Mouse (Mus musculus) neural tube, embryonic 12.5 days (tissue): ENCODE data around the gene Daw1. TPM values are rescaled to one million over a fixed set of nuclear protein-coding genes. Genes with fewer than 3 reads are reported as not detected.

Experiments
- ATAC-seq: fragments of 200-750 bp; cut with Nextera tagmentation; 2 replicates; pipeline ENCODE4 v1.8.0; 2017; ENCODE audit warnings: low read depth, mild to moderate bottlenecking, moderate TSS enrichment, moderate library complexity; ENCODE audit not compliant: low FRiP score
- H3K27ac ChIP-seq: fragments of 300-500 bp; sonication (generic); 2 replicates; pipeline ENCODE4 v1.5.1; 2016
- H3K27me3 ChIP-seq: fragments of 300-500 bp; sonication (generic); replicated peaks from 2 replicates; pipeline ENCODE4 v1.6.1; 2016; ENCODE audit warnings: mild to moderate bottlenecking
- H3K36me3 ChIP-seq: fragments of 300-500 bp; sonication (generic); 2 replicates; pipeline ENCODE4 v1.6.1; 2016; ENCODE audit warnings: mild to moderate bottlenecking
- H3K4me1 ChIP-seq: fragments of 300-500 bp; sonication (generic); 2 replicates; pipeline ENCODE4 v1.6.1; 2016
- H3K4me2 ChIP-seq: fragments of 300-500 bp; sonication (generic); replicated peaks from 2 replicates; pipeline ENCODE4 v1.6.1; 2016; ENCODE audit warnings: mild to moderate bottlenecking
- H3K4me3 ChIP-seq: fragments of 300-500 bp; sonication (generic); 2 replicates; pipeline ENCODE4 v1.5.1; 2016
- H3K9ac ChIP-seq: fragments of 300-500 bp; sonication (generic); 2 replicates; pipeline ENCODE4 v1.6.1; 2016; ENCODE audit warnings: mild to moderate bottlenecking
- H3K9me3 ChIP-seq: fragments of 300-500 bp; sonication (generic); 2 replicates; pipeline ENCODE4 v1.6.1; 2016; ENCODE audit warnings: mild to moderate bottlenecking
- WGBS: fragments of 180-500 bp; shearing (Covaris S2); methylation state at CpG from one replicate; pipeline ENCODE4 v1.1.7; 2016; 5-methylcytosine and 5-hydroxymethylcytosine counted together
- polyA plus RNA-seq: library from polyadenylated mRNA; unstranded; fragments of >200 nt; fragmentation: Nextera tagmentation; extraction: Ambion mirVana; gene quantifications from 2 replicates; pipeline ENCODE4 v1.2.1, GENCODE M21; 2016

Gene Daw1
- polyA plus RNA-seq, 1 experiment from 2014 or later, result not detected

DNA sequence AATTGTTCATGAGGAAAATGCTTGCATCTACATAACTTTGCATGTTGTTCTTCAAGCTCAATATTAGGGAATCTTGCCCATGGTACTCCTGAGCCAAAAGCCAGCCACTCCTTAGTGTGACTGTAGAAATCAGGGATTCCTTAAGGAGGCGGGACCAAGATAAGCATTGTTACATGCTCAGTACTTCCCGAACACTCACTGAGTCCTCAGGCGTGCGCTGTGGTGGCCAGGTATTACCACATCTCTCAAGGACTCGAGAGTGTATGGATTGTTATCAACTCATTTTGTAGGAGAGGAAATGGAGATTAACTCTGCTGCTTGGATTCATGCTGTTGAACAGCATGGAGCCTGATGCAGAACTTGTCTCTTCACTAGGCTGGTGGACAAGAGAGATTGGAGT lies 17.5 kb upstream of the Daw1 start:
- WGBS, result 87% methylated on average over 5 of the region's 5 CpGs
- Histone ChIP-seq H3K9me3 (no peaks in the 10 kb centered on the region), H3K4me1 (no peaks in the 10 kb centered on the region), H3K4me2 (no peak overlapping the region), H3K9ac (no peak overlapping the region), H3K27ac (no peak overlapping the region), H3K36me3 (no peaks in the 10 kb centered on the region), H3K27me3 (no peaks in the 10 kb centered on the region), H3K4me3 (no peak overlapping the region)
- ATAC-seq, result no peak

DNA sequence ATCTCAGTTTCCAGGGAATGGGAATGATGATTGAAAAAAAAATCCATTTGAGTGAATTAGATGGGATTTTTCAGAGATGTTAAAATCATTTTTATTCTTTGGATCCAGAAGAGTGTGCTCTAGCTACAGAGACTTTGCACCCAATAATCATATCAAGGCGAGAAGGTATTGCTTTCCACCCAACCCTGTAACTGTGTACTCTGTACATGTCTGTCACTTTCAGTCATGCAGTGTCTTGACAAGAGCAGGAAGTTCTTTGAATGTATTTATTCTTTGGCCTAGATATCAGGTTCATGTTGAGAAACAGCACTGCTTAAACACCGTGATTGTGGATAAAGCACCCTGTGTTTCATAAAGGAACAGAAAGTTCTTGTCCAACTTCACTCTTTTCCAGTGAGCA lies 13.0 kb upstream of the Daw1 start:
- Histone ChIP-seq H3K9ac (no peak overlapping the region), H3K36me3 (no peaks in the 10 kb centered on the region), H3K9me3 (no peaks in the 10 kb centered on the region), H3K27ac (no peak overlapping the region), H3K4me1 (no peaks in the 10 kb centered on the region), H3K4me2 (no peak overlapping the region), H3K27me3 (no peaks in the 10 kb centered on the region), H3K4me3 (no peak overlapping the region)
- 91% methylated on average over 2 of the region's 2 CpGs for WGBS
- no peak for ATAC-seq

DNA sequence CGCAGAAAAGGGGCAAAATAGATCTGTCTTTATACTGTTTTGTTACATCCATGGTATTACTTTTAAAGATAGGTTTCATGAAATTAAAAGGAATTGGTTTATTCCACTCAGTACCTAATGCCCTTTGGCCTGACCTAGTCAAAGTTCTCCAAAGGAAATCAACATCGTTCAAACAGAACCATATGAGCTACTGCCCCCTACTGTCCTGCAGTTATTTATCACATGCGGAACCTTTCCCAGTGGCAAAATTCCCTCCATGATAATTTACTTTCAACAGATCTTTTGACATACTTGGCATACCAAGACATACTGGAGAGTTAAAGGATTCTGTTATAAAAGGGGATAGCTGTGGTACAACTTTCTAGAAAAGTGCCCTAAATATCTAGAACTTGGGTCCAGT lies 9.3 kb upstream of the Daw1 start:
- no peaks in the 10 kb centered on the region for H3K36me3 ChIP-seq
- H3K4me1 ChIP-seq, result no peaks in the 10 kb centered on the region
- H3K27ac ChIP-seq, result no peak overlapping the region
- H3K9ac ChIP-seq, result no peak overlapping the region
- H3K4me2 ChIP-seq, result no peak overlapping the region
- WGBS, result 77% methylated on average over 3 of the region's 3 CpGs
- H3K9me3 ChIP-seq, result no peaks in the 10 kb centered on the region
- no peaks in the 10 kb centered on the region for H3K27me3 ChIP-seq
- no peak overlapping the region for H3K4me3 ChIP-seq
- no peak for ATAC-seq

DNA sequence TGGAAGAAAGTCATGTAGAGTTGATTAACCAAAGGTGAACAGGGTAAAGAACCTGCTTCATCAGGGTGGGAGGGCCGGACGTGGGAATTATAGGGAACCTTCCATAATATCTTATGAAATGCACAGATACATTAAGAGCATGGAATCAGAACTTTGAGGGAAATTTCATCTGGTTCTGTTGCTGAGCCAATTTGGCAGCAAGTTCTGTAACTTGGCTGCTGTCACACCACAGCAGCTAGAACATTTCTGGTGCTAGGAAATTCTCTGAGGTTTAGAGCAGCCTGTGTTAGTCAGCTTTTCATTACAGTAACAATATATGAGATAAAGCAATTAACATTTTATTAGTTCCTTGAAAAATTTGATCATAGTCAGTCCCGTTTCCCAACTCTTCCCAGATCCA lies 6.6 kb upstream of the Daw1 start:
- H3K9ac ChIP-seq, result no peak overlapping the region
- no peak for ATAC-seq
- no peak overlapping the region for H3K4me3 ChIP-seq
- WGBS, result 93% methylated on average over 3 of the region's 3 CpGs
- H3K27me3 ChIP-seq, result no peaks in the 10 kb centered on the region
- H3K4me1 ChIP-seq, result no peaks in the 10 kb centered on the region
- H3K27ac ChIP-seq, result no peak overlapping the region
- no peaks in the 10 kb centered on the region for H3K9me3 ChIP-seq
- H3K36me3 ChIP-seq, result no peaks in the 10 kb centered on the region
- H3K4me2 ChIP-seq, result no peak overlapping the region

DNA sequence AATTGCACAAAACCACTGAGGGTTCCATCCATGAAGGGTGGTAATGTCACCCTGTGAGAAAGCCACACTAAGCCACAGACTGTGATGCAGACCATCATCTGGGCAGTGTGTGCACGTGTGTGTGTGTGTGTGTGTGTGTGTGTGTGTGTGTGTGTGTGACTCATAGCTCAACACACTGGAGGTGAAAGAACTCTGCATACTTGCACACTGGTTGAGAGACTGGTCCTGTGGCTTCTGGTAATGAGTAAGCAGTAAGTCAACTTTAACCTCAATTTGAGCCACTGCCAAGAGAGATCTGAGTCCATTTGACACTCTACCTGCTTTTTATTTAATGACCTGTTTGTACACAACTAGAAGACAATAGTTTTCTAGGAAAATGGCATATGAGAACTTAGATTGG lies 2.7 kb upstream of the Daw1 start:
- WGBS, result 65% methylated on average over 1 of the region's 1 CpGs
- Histone ChIP-seq H3K9ac (no peak overlapping the region), H3K36me3 (no peaks in the 10 kb centered on the region), H3K9me3 (no peaks in the 10 kb centered on the region), H3K4me2 (no peak overlapping the region), H3K4me3 (no peak overlapping the region), H3K27me3 (no peaks in the 10 kb centered on the region), H3K27ac (no peak overlapping the region), H3K4me1 (no peaks in the 10 kb centered on the region)
- no peak for ATAC-seq

DNA sequence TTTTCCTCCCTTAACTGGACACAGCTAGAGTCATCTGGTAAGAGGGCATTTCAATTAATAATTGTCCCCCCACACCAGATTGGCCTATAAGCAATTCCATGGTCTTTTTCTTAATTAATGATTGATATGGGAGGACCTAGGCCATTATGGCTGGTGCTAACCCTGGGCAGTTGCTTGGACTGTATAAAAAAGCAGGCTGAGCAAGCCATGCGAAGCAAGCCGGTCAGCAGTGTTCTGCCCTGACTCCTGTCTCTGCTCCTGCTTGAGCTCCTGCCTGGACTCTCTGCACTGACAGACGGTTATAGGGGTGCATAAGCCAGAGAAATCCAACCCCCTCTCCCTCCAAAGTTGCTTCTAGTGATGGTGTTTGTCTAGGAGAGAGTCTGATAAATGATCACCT lies 2.1 kb downstream of the Daw1 start:
- H3K9me3 ChIP-seq, result no peaks in the 10 kb centered on the region
- WGBS, result 75% methylated on average over 3 of the region's 3 CpGs
- no peaks in the 10 kb centered on the region for H3K4me1 ChIP-seq
- ATAC-seq, result no peak
- H3K9ac ChIP-seq, result no peak overlapping the region
- H3K4me2 ChIP-seq, result no peak overlapping the region
- no peaks in the 10 kb centered on the region for H3K36me3 ChIP-seq
- no peaks in the 10 kb centered on the region for H3K27me3 ChIP-seq
- H3K4me3 ChIP-seq, result no peak overlapping the region
- no peak overlapping the region for H3K27ac ChIP-seq

DNA sequence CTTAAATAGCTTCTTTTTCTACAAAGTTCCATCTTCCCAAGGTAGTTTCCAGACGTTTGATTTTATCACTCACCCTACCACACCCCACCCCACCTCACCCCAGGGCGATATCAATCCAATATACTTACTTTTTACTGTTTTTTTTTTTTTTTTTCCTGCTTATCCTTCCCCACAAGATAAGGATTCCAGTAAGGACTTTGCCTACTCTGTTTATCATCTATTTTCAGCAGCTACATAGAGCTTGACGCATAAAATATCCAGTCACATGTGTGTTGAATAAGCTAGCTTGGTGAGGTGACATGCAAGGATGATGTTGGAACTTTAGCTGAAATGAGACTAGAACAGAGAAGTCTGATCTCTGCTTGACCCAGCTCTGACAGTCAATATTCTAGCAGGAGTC lies 4.5 kb downstream of the Daw1 start:
- no peak overlapping the region for H3K4me3 ChIP-seq
- ATAC-seq, result no peak
- no peak overlapping the region for H3K4me2 ChIP-seq
- H3K4me1 ChIP-seq, result no peaks in the 10 kb centered on the region
- WGBS, result 83% methylated on average over 3 of the region's 3 CpGs
- no peaks in the 10 kb centered on the region for H3K9me3 ChIP-seq
- H3K9ac ChIP-seq, result no peak overlapping the region
- H3K27ac ChIP-seq, result no peak overlapping the region
- H3K27me3 ChIP-seq, result no peaks in the 10 kb centered on the region
- H3K36me3 ChIP-seq, result no peaks in the 10 kb centered on the region

DNA sequence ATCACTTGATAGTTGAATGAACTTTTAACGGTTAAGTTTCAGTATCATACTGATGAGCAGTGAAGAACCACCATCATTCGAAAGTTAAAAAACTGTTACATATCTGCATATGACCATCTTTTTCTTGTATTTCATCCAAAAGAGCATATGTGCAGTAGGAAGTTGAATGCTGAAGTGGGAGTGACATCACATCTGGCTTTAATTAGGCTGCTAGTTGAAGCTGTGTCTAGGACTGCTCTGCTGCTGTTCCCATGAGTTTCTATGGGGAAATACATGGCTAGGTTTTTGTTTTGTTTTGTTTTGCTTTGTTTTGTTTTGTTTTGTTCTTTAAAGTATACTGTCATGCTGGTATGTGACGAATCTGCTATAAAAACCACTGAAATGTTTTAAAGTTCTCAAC lies 9.6 kb downstream of the Daw1 start:
- WGBS, result 83% methylated on average over 3 of the region's 3 CpGs
- ATAC-seq, result no peak

DNA sequence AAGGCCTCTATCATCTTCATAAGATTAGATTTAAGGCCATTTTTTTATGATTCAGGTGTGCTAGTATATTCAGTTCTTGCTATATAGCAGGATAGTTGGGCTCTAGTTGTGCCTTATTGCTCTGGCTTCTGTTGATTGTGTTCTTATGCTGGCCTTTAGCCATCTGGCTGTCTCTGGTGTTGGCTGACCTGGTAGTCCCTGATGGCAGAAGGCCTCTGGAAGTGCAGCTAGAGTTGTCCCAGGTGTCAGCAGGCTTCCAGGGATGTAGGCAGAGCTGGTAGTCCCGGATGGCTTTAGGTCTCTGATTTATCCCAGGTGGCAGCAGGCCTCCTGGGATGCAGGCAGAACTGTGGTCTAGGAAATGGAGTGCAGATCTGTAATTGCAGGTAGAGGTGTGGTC lies 16.4 kb downstream of the Daw1 start:
- Histone ChIP-seq H3K36me3 (no peaks in the 10 kb centered on the region), H3K27ac (no peak overlapping the region), H3K27me3 (no peaks in the 10 kb centered on the region), H3K9me3 (no peaks in the 10 kb centered on the region), H3K9ac (no peak overlapping the region), H3K4me3 (no peak overlapping the region), H3K4me1 (no peaks in the 10 kb centered on the region), H3K4me2 (no peak overlapping the region)
- ATAC-seq, result no peak
- WGBS, result 84% methylated on average over 1 of the region's 1 CpGs

More for the DNA sequence above, 9.6 kb downstream of the Daw1 start:
- Histone ChIP-seq H3K4me1 (no peaks in the 10 kb centered on the region), H3K36me3 (no peaks in the 10 kb centered on the region), H3K9ac (no peak overlapping the region), H3K27ac (no peak overlapping the region), H3K4me3 (no peak overlapping the region), H3K9me3 (no peaks in the 10 kb centered on the region), H3K27me3 (no peaks in the 10 kb centered on the region), H3K4me2 (no peak overlapping the region)

DNA sequence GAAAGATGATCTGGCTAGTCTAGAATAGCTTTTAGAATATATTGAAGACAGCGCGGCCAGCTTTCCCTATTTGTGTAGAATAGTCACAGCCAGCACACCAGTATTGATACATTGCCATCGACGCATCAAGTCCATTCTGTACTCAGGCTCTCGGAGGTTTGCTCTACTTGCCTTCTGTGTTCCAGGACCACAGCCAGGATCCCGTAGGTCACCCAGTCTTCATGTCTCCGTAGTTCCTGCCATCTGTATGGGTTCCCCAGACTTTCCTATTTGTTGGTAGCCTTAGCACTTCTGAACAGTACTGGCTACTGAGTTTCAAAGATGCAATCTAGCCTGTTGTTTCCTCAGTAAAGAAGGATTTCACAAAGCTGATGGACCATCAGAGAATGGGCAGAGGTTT lies 20.0 kb downstream of the Daw1 start:
- H3K4me2 ChIP-seq, result no peak overlapping the region
- no peaks in the 10 kb centered on the region for H3K4me1 ChIP-seq
- no peak overlapping the region for H3K9ac ChIP-seq
- no peak for ATAC-seq
- H3K27ac ChIP-seq, result no peak overlapping the region
- H3K27me3 ChIP-seq, result no peaks in the 10 kb centered on the region
- no peaks in the 10 kb centered on the region for H3K9me3 ChIP-seq
- H3K4me3 ChIP-seq, result no peak overlapping the region
- 91% methylated on average over 7 of the region's 7 CpGs for WGBS
- no peaks in the 10 kb centered on the region for H3K36me3 ChIP-seq

DNA sequence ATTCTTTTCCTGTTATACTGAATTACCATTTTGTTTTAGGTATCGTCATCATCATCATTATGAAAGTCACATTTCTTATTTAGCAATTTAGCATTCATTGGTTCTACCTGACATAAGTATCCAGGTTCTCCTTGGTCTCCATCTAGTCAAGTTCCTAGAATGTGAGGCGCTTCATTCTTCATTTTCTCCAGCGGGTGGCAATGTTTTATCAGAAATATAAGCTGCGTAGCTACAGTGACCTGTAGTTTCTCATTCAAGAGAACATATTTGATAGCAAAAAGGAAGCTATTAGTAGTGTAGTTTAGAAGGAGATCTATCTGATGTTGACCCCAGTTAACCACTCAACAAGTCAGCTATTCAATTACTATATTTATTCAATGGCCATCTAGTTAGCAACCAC lies 21.9 kb downstream of the Daw1 start:
- no peak for ATAC-seq
- no peaks in the 10 kb centered on the region for H3K27me3 ChIP-seq
- H3K27ac ChIP-seq, result no peak overlapping the region
- H3K36me3 ChIP-seq, result no peaks in the 10 kb centered on the region
- H3K9me3 ChIP-seq, result no peaks in the 10 kb centered on the region
- no peak overlapping the region for H3K4me3 ChIP-seq
- no peaks in the 10 kb centered on the region for H3K4me1 ChIP-seq
- WGBS, result 78% methylated on average over 4 of the region's 4 CpGs
- H3K4me2 ChIP-seq, result no peak overlapping the region
- H3K9ac ChIP-seq, result no peak overlapping the region

DNA sequence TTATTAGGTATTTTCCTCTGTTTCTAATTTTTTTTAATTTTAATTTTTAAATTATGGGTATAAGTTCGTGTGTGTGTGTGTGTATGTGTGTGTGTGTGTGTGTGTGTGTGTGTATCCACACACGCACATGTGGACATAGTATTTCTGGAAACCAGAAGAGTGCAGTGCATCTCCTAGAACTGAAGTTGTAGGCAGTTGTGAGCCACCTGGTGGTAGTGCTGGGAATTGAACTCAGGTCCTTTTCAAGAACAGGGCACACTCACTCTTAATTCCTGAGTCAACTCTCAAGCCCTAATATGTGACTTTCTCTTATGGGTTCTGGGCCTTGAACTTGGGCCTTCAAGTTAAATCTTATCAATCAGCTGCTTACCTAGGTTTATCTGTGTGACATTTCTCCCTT lies 27.6 kb downstream of the Daw1 start:
- no peaks in the 10 kb centered on the region for H3K36me3 ChIP-seq

DNA sequence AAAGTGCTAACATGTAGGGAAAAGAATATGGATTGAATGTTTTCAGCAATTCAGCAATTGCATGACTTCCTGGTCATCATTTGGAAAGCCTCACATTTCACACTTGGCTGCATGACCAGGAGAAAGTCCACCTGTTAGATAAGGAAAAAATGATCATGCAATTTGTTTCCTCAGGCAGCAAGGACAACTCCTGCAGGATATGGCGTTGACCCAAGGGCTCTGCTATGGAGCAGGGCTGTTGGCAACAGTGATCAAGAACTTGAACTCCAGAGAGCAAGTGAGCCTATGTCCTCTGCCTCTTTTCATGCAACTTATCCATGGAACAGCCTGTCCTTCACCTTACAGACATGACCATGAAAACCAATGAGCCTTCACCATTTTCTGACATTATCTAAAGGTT lies 50.4 kb downstream of the Daw1 start:
- WGBS, result 82% methylated on average over 1 of the region's 1 CpGs
- no peak overlapping the region for H3K4me3 ChIP-seq

More for the DNA sequence above, 27.6 kb downstream of the Daw1 start:
- Histone ChIP-seq H3K4me3 (no peak overlapping the region), H3K4me1 (no peaks in the 10 kb centered on the region), H3K9ac (no peak overlapping the region), H3K27me3 (no peaks in the 10 kb centered on the region), H3K9me3 (no peaks in the 10 kb centered on the region), H3K27ac (no peak overlapping the region), H3K4me2 (no peak overlapping the region)
- 54% methylated on average over 2 of the region's 2 CpGs for WGBS
- no peak for ATAC-seq

DNA sequence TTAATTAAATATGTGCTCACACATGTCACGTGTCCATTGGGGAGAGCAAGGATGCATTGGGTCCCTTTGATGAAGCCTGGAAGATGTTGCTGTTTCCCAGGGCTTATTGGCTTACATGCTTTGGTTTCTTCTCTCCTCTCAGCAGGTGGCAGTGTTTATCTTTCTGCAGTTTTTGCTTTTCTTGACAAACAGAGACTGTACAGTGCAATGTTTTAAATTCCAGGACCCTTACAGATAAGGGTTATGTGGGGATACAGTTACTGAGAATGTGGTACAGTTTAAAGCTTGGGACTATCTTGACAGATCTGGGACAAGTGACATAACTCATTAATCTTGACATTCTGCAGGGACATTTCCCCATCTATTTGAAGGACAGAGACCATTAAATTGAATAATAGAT lies 58.7 kb downstream of the Daw1 start:
- H3K4me2 ChIP-seq, result no peak overlapping the region
- H3K4me1 ChIP-seq, result no peaks in the 10 kb centered on the region
- no peak overlapping the region for H3K4me3 ChIP-seq
- no peaks in the 10 kb centered on the region for H3K9me3 ChIP-seq
- no peaks in the 10 kb centered on the region for H3K36me3 ChIP-seq
- WGBS, result 55% methylated on average over 1 of the region's 1 CpGs
- H3K27me3 ChIP-seq, result no peaks in the 10 kb centered on the region
- H3K9ac ChIP-seq, result no peak overlapping the region
- H3K27ac ChIP-seq, result no peak overlapping the region
- no peak; the same call in 1 of the 2 replicates for ATAC-seq

More for the DNA sequence above, 50.4 kb downstream of the Daw1 start:
- Histone ChIP-seq H3K4me2 (no peak overlapping the region), H3K9me3 (no peaks in the 10 kb centered on the region), H3K36me3 (no peaks in the 10 kb centered on the region), H3K27ac (no peak overlapping the region), H3K9ac (no peak overlapping the region), H3K27me3 (no peaks in the 10 kb centered on the region), H3K4me1 (no peaks in the 10 kb centered on the region)
- no peak for ATAC-seq
